Mouse (Mus musculus): ENCODE results near the gene Dpysl5. TPM values are rescaled to one million over a fixed set of nuclear protein-coding genes. Genes with fewer than 3 reads are reported as not detected.

Dpysl5 gene
- polyA plus RNA-seq, 1 experiment from 2014 or later = 5.4 TPM

DNA sequence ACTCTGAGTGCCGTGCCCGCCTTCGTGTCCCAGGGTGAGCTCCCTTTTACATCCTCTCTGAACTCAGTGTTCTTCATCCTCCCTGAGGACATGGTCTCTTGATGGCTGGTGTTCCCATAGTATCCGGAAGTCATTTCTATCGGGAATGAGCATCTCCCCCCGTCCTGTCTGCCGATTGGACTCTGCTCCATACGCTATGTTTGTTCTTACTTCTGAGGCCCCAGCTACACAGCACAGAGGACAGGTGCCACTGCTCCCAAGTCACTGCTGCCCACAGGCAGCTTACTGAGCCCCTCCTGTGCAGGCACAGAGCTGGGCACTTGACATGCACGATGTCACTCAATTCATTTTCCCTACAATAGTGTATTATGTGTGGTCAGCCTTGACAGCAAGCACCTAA, 57.7 kb downstream of the Dpysl5 start:
- Histone ChIP-seq H3K27ac (no peak overlapping the region), H3K36me3 (no peaks in the 10 kb centered on the region), H3K4me2 (no peak overlapping the region), H3K27me3 (peaks cover 3% of the 10 kb centered on the region; the same call in 1 of the 2 replicates), H3K4me3 (no peak overlapping the region), H3K4me1 (peaks cover 28% of the 10 kb centered on the region), H3K9me3 (no peaks in the 10 kb centered on the region), H3K9ac (no peak overlapping the region)
- ATAC-seq (ENCODE audit: insufficient number of reproducible peaks, low FRiP score, low TSS enrichment, low read depth) = no peak
- WGBS = 81% methylated on average over 9 of the region's 9 CpGs

DNA sequence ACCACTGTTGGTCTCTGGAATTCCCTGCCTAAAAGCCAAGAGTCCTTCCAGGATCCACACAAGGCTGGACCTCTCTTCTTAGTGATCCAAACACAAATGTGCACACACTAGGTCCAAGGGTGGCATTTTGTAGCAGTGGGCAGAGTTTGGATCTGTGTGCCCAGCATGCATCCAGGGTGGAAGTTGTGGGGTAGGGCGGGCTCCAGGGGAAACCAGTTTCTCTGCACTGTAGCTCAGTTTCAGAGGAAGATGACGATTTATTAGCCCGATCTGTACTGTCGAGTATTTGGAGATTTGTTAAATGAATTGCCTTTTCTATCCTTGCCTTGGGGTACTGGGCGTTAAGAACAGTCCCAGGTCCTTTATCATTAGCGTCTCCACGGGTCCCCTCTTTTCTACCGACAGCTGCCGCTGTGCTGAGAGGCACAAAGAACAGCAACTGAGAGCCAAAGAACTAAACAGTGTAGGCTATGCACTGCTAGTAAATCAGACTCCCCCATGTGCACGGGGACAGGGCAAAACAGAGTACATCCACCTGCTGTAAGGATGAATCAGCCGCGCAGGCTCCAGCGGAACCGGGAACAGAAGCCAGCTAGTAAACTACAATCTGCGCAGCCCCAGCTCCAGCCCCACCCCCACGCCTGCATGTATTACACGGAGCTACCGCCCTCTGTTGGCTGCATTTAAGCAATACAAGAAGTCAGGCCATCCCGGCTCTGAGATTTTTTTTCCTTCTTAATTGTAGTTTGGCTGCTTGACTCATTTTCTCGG, 63.4 kb downstream of the Dpysl5 start:
- peak overlapping the region; percentile 51 for H3K4me2 ChIP-seq
- H3K27me3 ChIP-seq = peaks cover 6% of the 10 kb centered on the region; the same call in 1 of the 2 replicates
- peak overlapping the region; percentile 25 for H3K4me3 ChIP-seq
- WGBS = 11% methylated on average over 20 of the region's 20 CpGs
- H3K36me3 ChIP-seq = no peaks in the 10 kb centered on the region
- peaks cover 5% of the 10 kb centered on the region; the same call in 1 of the 2 replicates for H3K4me1 ChIP-seq
- H3K9me3 ChIP-seq = no peaks in the 10 kb centered on the region
- ATAC-seq (ENCODE audit: insufficient number of reproducible peaks, low FRiP score, low TSS enrichment, low read depth) = peak; percentile 50; the same call in 1 of the 2 replicates
- H3K27ac ChIP-seq = no peak overlapping the region
- H3K9ac ChIP-seq = no peak overlapping the region

DNA sequence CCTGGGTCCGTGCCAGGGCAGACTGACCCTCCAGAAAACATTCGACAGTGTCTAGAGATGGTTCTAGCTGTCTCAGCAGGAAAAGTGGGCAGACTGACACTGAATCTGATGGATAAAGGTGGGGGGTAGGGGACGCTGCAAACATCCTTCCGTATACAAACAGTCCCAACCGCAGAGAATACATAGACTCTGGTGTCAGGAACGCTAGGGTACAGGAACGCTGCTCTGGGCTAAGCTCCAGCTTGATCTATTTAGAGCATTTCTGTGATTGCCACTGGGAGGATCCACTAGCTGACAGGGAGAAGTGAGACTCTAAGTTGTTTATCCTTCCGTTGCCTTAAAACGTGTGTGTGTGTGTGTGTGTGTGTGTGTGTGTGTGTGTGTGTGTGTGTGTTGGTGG, 69.3 kb downstream of the Dpysl5 start:
- Histone ChIP-seq H3K9me3 (no peaks in the 10 kb centered on the region), H3K27ac (no peak overlapping the region), H3K9ac (no peak overlapping the region), H3K4me1 (peaks cover 3% of the 10 kb centered on the region; the same call in 1 of the 2 replicates), H3K36me3 (no peaks in the 10 kb centered on the region), H3K4me2 (no peak overlapping the region), H3K4me3 (no peak overlapping the region), H3K27me3 (no peaks in the 10 kb centered on the region)
- no peak for ATAC-seq (ENCODE audit: insufficient number of reproducible peaks, low FRiP score, low TSS enrichment, low read depth)
- WGBS = 74% methylated on average over 9 of the region's 9 CpGs

DNA sequence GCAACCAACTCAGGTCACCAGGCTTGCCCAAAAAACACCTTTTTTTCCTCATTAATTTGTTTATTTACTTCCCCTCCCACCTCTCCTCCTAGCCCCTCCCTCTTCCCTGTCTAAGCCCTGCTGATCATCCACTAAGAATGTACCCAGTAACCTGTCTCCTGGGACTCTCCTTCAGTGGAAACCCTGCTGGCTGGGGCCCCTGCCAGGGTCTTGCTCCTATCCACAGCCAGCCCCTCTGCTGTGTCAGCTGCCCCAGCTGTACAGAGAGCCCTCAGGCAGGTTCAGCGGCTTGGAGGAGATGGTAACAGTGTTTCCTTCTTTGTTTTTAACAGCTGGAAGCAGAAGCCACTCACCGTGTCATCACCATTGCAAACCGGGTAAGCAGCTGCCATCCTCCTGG, 69.8 kb downstream of the Dpysl5 start:
- Histone ChIP-seq H3K4me1 (peaks cover 3% of the 10 kb centered on the region; the same call in 1 of the 2 replicates), H3K27ac (no peak overlapping the region), H3K4me2 (no peak overlapping the region), H3K27me3 (no peaks in the 10 kb centered on the region), H3K9ac (no peak overlapping the region), H3K9me3 (no peaks in the 10 kb centered on the region), H3K4me3 (no peak overlapping the region), H3K36me3 (no peaks in the 10 kb centered on the region)
- ATAC-seq (ENCODE audit: insufficient number of reproducible peaks, low FRiP score, low TSS enrichment, low read depth) = no peak
- WGBS = 66% methylated on average over 3 of the region's 3 CpGs

DNA sequence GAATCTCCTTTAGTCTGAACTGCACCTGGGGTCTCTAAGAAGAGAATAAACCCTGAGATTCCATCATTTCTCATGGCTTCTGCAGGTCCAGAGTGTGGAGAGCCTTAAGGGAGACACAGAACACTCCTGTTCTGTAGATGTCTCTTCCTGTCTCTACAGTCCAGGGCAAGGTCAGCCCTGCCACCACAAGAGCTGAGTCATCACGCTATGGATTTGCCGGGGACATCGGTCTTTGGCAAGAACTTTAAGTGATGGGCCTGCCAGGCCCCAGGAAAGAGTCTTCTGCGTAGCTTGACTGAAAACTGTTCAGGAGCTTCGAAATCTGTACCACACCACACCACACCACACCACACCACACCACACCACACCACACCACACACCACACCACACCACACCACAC, 76.0 kb downstream of the Dpysl5 start:
- no peak for ATAC-seq (ENCODE audit: insufficient number of reproducible peaks, low FRiP score, low TSS enrichment, low read depth)
- no peaks in the 10 kb centered on the region for H3K36me3 ChIP-seq
- no peaks in the 10 kb centered on the region for H3K27me3 ChIP-seq
- H3K9me3 ChIP-seq = no peaks in the 10 kb centered on the region
- no peaks in the 10 kb centered on the region for H3K4me1 ChIP-seq
- no peak overlapping the region for H3K27ac ChIP-seq
- H3K4me3 ChIP-seq = no peak overlapping the region
- no peak overlapping the region for H3K9ac ChIP-seq
- 87% methylated on average over 5 of the region's 5 CpGs for WGBS
- H3K4me2 ChIP-seq = no peak overlapping the region

DNA sequence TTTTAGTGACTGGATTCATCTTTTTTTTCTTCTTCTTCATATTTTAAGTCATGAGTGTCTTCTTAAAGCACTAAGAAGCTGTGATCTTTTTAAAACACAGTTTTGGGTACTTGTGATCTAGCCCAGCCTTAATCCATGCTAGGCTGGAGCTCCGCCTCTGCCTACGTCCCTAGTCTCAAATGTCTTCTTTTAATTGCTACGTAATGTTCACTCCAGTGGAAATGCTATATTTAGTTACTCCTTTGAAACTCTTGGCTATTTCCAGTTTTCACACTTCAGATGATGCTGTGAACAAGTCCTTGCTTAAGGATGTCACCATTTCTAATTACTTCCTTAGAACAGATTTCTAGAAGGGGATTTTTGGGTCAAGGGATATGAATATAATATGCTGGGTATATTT, 78.7 kb downstream of the Dpysl5 start:
- ATAC-seq (ENCODE audit: insufficient number of reproducible peaks, low FRiP score, low TSS enrichment, low read depth) = no peak

DNA sequence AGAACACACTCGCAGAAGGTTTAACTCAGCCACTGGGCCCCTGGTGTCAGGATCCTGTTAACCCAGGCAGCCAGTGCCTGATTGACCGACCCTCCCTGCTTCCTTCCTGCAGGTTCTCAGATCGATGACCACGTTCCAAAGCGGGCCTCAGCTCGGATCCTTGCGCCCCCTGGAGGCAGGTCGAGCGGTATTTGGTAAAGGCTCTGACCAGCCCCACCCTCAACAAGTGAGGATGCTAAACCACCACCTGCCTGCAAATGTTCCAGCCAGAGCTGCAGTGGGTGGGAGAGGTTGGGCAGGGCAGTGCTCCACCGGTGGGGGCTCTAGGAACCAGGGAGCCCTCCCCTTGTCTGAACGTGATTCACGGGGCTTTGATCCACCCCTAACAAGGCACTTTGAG, 84.8 kb downstream of the Dpysl5 start:
- 16% methylated on average over 12 of the region's 12 CpGs for WGBS
- peak; percentile 35; the same call in 1 of the 2 replicates for ATAC-seq (ENCODE audit: insufficient number of reproducible peaks, low FRiP score, low TSS enrichment, low read depth)
- H3K27ac ChIP-seq = no peak overlapping the region
- no peaks in the 10 kb centered on the region for H3K9me3 ChIP-seq
- no peak overlapping the region for H3K4me2 ChIP-seq
- H3K4me1 ChIP-seq = peaks cover 4% of the 10 kb centered on the region; the same call in 1 of the 2 replicates
- H3K4me3 ChIP-seq = no peak overlapping the region
- H3K9ac ChIP-seq = no peak overlapping the region
- H3K27me3 ChIP-seq = no peaks in the 10 kb centered on the region
- H3K36me3 ChIP-seq = no peaks in the 10 kb centered on the region

More for the DNA sequence above, 78.7 kb downstream of the Dpysl5 start:
- Histone ChIP-seq H3K4me1 (no peaks in the 10 kb centered on the region), H3K4me2 (no peak overlapping the region), H3K27me3 (no peaks in the 10 kb centered on the region), H3K4me3 (no peak overlapping the region), H3K9me3 (no peaks in the 10 kb centered on the region), H3K27ac (no peak overlapping the region), H3K36me3 (no peaks in the 10 kb centered on the region), H3K9ac (no peak overlapping the region)
- WGBS = 65% methylated on average over 3 of the region's 3 CpGs

DNA sequence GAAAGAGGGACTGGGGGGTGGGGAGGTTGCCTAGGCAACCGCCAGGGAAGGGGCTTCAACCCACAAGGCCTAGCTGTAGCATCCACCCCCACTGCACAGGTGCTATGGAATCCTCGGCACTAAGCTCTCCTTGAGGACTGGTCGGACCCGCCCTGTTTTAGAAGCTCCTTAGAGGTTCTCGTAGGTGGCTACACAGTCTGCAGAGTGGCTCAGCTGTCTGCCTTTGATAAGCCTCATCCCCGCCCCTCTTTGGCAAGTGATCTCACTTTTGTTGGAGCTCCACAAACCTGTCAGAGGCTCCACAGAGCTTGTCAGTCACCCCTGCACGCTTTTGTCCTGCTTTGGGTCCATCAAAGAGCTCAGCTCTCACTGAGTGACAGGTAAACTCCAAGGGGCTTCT, 86.1 kb downstream of the Dpysl5 start:
- no peak overlapping the region for H3K4me2 ChIP-seq
- H3K27me3 ChIP-seq = no peaks in the 10 kb centered on the region
- no peak overlapping the region for H3K9ac ChIP-seq
- no peaks in the 10 kb centered on the region for H3K9me3 ChIP-seq
- WGBS = 69% methylated on average over 7 of the region's 7 CpGs
- H3K4me1 ChIP-seq = peaks cover 4% of the 10 kb centered on the region; the same call in 1 of the 2 replicates
- no peaks in the 10 kb centered on the region for H3K36me3 ChIP-seq
- ATAC-seq (ENCODE audit: insufficient number of reproducible peaks, low FRiP score, low TSS enrichment, low read depth) = no peak
- no peak overlapping the region for H3K4me3 ChIP-seq
- H3K27ac ChIP-seq = no peak overlapping the region

DNA sequence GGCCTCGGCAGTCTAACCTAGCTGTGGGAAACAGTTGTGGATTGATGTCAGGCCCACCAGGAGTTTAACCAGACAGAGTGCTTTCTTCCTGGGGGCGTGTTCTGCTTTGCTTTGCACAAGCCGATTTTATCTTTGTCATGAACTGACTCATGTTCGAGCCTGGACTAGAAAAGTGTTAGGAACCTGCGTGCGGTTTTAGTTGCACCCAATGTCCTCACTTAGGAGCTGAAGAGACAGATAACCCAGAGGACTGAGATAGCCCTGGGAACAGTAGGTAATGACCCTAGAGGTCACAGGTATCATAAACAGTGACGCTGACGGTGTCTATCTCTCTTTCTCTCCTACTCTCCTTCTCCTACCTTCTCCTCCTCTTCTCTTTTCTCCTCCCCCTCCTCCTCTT, 86.6 kb downstream of the Dpysl5 start:
- 77% methylated on average over 8 of the region's 8 CpGs for WGBS
- no peak overlapping the region for H3K4me2 ChIP-seq
- no peaks in the 10 kb centered on the region for H3K27me3 ChIP-seq
- H3K27ac ChIP-seq = no peak overlapping the region
- no peak for ATAC-seq (ENCODE audit: insufficient number of reproducible peaks, low FRiP score, low TSS enrichment, low read depth)
- H3K9ac ChIP-seq = no peak overlapping the region
- H3K9me3 ChIP-seq = no peaks in the 10 kb centered on the region
- no peak overlapping the region for H3K4me3 ChIP-seq
- H3K36me3 ChIP-seq = no peaks in the 10 kb centered on the region
- peaks cover 4% of the 10 kb centered on the region; the same call in 1 of the 2 replicates for H3K4me1 ChIP-seq

DNA sequence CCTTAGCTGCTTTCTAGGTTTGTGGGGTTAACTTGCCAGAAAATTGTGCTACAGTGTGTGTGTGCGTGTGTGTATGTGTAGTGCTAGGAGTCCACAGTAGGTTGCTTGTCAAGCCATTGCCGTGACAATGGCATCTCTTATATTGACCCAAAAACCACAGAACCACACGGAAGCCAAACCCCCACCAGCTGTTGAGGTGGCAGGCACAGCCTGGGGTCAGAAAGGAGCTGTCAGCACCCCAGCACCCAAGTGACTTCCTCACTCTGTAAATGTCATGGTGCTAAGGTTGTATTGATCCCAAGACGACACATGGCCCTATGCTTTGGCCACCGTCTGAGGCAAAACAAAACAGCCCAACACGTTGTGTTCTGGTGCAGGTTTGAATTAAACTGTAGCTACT, 87.6 kb downstream of the Dpysl5 start:
- no peak for ATAC-seq (ENCODE audit: insufficient number of reproducible peaks, low FRiP score, low TSS enrichment, low read depth)
- Histone ChIP-seq H3K4me3 (no peak overlapping the region), H3K27ac (no peak overlapping the region), H3K36me3 (no peaks in the 10 kb centered on the region), H3K4me2 (no peak overlapping the region), H3K9me3 (no peaks in the 10 kb centered on the region), H3K27me3 (no peaks in the 10 kb centered on the region), H3K4me1 (peaks cover 4% of the 10 kb centered on the region; the same call in 1 of the 2 replicates), H3K9ac (no peak overlapping the region)
- WGBS = 75% methylated on average over 6 of the region's 6 CpGs

DNA sequence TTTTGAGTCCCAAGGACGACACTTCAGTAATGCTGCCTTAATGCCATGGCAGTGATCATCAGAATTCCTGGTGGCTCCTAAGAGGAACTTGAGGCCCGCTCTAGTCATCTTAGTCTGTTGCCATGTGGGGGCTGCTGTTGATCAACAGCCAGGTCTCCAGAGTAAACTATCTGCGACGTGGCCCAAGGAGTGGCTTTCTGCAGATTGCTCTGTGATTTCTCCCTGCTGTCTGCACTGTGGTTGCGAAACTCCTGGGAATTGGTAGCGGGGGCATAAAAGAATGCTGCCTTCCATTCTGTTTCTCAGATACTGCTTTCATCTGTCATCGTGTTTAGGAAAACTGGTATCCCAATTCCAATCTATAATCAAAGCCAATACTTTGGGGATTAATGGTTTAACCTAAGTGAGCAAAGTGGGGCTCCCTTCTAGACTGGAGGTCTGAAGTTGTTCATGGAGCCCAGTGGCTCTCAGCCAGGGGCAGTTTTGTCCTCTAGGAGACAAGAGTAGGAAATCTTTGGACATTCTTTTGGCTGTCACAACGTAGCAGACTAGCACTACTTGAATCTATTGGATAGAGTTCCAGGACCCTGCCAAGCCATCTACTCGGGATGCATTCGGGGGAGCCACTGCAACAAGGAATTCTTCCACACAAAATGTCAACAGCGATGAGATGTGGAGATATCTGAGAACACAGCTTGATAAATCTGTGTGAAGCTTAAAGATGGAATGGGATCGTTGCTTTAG, 91.5 kb downstream of the Dpysl5 start:
- H3K27me3 ChIP-seq = no peaks in the 10 kb centered on the region
- no peak for ATAC-seq (ENCODE audit: insufficient number of reproducible peaks, low FRiP score, low TSS enrichment, low read depth)
- no peaks in the 10 kb centered on the region for H3K4me1 ChIP-seq
- H3K4me3 ChIP-seq = no peak overlapping the region
- H3K36me3 ChIP-seq = no peaks in the 10 kb centered on the region
- H3K9ac ChIP-seq = no peak overlapping the region
- H3K27ac ChIP-seq = no peak overlapping the region
- no peaks in the 10 kb centered on the region for H3K9me3 ChIP-seq
- H3K4me2 ChIP-seq = no peak overlapping the region
- 69% methylated on average over 12 of the region's 12 CpGs for WGBS

DNA sequence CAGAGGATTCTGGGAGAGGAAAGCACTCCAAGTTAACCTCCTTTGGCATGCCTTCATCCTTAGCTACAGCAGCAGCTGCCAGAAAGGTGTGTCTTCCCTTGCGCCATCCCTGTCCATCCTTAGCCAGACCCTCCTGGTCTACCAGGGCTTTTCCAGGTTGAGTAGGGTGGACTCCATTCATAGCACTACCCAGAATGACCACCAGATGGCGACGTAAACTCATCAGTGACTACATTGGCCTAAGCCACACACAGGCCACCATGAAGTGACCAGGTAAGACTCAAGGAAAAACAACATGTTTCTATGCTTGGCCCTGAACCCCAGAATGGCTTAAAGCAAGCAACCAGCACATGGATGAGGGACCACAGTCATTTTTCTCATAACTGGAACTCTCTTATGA, 94.7 kb downstream of the Dpysl5 start:
- H3K4me2 ChIP-seq = no peak overlapping the region
- 0 out of 2 replicates have a peak, but pooled peaks have one; percentile 69 for ATAC-seq (ENCODE audit: insufficient number of reproducible peaks, low FRiP score, low TSS enrichment, low read depth)
- H3K4me3 ChIP-seq = no peak overlapping the region
- H3K4me1 ChIP-seq = no peaks in the 10 kb centered on the region
- H3K27ac ChIP-seq = no peak overlapping the region
- no peak overlapping the region for H3K9ac ChIP-seq
- no peaks in the 10 kb centered on the region; the same call in 1 of the 2 replicates for H3K27me3 ChIP-seq
- H3K36me3 ChIP-seq = no peaks in the 10 kb centered on the region
- WGBS = 5% methylated on average over 3 of the region's 3 CpGs
- H3K9me3 ChIP-seq = no peaks in the 10 kb centered on the region
